Mouse (Mus musculus) liver, embryonic 14.5 days (tissue): ENCODE data around the gene Klf2. TPM values are rescaled to one million over a fixed set of nuclear protein-coding genes. Genes with fewer than 3 reads are reported as not detected.

Source experiments
- ATAC-seq: fragments of 200-750 bp; cut with Nextera tagmentation; 2 replicates; pipeline ENCODE4 v1.8.0; 2017; ENCODE audit warnings: moderate number of reproducible peaks, mild to moderate bottlenecking, moderate library complexity; ENCODE audit not compliant: insufficient read depth
- DNase-seq, 3 experiments: peaks; one replicate each; pipeline ENCODE4 v3.0.0-alpha.2; 2012 to 2013; ENCODE audit warnings: low read depth in 3 of 3, low spot score in 3 of 3
- H3K27ac ChIP-seq: fragments of 300-500 bp; sonication (generic); 2 replicates; pipeline ENCODE4 v1.5.1; 2014; ENCODE audit warnings: moderate library complexity, mild to moderate bottlenecking, control low read depth, inconsistent platforms
- H3K27me3 ChIP-seq: fragments of 300-500 bp; sonication (generic); 2 replicates; pipeline ENCODE4 v1.6.1; 2014; ENCODE audit warnings: mild to moderate bottlenecking, low read length, moderate library complexity; ENCODE audit not compliant: control insufficient read depth, insufficient read depth
- H3K36me3 ChIP-seq: fragments of 300-500 bp; sonication (generic); replicated peaks from 2 replicates; pipeline ENCODE4 v1.6.1; 2014; ENCODE audit warnings: low read depth; ENCODE audit not compliant: control insufficient read depth, insufficient read depth
- H3K4me1 ChIP-seq, 2 experiments: fragments of 200-500 bp in 1 of 2; fragments of 300-500 bp in 1 of 2; sonication (generic) in 1 of 2; replicated peaks; 2 replicates each; pipeline ENCODE4 v1.6.1; 2012 to 2014; ENCODE audit warnings: antibody characterized with exemption in 1 of 2, inconsistent platforms in 1 of 2, low read length in 1 of 2; ENCODE audit not compliant: control insufficient read depth in 2 of 2, insufficient read depth in 2 of 2
- H3K4me2 ChIP-seq: fragments of 300-500 bp; sonication (generic); 2 replicates; pipeline ENCODE4 v1.6.1; 2014; ENCODE audit warnings: low read depth, mild to moderate bottlenecking, control low read depth, moderate library complexity
- H3K4me3 ChIP-seq, 2 experiments: fragments of 200-500 bp in 1 of 2; fragments of 300-500 bp in 1 of 2; sonication (generic) in 1 of 2; 2 replicates each; pipeline ENCODE4 v1.5.1; 2012 to 2014; ENCODE audit warnings: low read depth in 2 of 2, low read length in 2 of 2, mild to moderate bottlenecking in 2 of 2, control low read depth in 1 of 2, inconsistent platforms in 1 of 2, moderate library complexity in 1 of 2; ENCODE audit not compliant: insufficient read depth in 1 of 2
- H3K9ac ChIP-seq: fragments of 300-500 bp; sonication (generic); replicated peaks from 2 replicates; pipeline ENCODE4 v1.6.1; 2014; ENCODE audit warnings: mild to moderate bottlenecking, control low read depth, moderate library complexity
- H3K9me3 ChIP-seq: fragments of 300-500 bp; sonication (generic); 2 replicates; pipeline ENCODE4 v1.6.1; 2016; ENCODE audit warnings: low read length, mixed read lengths; ENCODE audit not compliant: control insufficient read depth
- CTCF ChIP-seq: IDR thresholded peaks from 2 replicates; pipeline ENCODE4 v1.5.1; 2016; ENCODE audit warnings: antibody characterized with exemption, low read depth, control low read depth
- EP300 ChIP-seq: IDR thresholded peaks from 2 replicates; pipeline ENCODE4 v1.6.1; 2016; ENCODE audit warnings: antibody characterized with exemption, low read depth
- WGBS: fragments of 180-500 bp; shearing (Covaris S2); extraction: QIAGEN DNeasy Blood & Tissue Kit; methylation state at CpG from one replicate; pipeline ENCODE4 v1.1.7; 2014; ENCODE audit not compliant: insufficient replicate concordance; 5-methylcytosine and 5-hydroxymethylcytosine counted together
- polyA plus RNA-seq, 2 experiments: library from polyadenylated mRNA; depleted of rRNA in 1 of 2; stranded (reverse) in 1 of 2; unstranded in 1 of 2; fragments of >200 nt; fragmentation: Nextera tagmentation in 1 of 2; extraction: Ambion mirVana in 1 of 2; gene quantifications; 2 replicates each; pipeline versions ENCODE4 v1.2.1 to v1.2.3; 2012 to 2014

The Klf2 gene
- polyA plus RNA-seq, 2 experiments, result 2.0 to 2.9 TPM

DNA sequence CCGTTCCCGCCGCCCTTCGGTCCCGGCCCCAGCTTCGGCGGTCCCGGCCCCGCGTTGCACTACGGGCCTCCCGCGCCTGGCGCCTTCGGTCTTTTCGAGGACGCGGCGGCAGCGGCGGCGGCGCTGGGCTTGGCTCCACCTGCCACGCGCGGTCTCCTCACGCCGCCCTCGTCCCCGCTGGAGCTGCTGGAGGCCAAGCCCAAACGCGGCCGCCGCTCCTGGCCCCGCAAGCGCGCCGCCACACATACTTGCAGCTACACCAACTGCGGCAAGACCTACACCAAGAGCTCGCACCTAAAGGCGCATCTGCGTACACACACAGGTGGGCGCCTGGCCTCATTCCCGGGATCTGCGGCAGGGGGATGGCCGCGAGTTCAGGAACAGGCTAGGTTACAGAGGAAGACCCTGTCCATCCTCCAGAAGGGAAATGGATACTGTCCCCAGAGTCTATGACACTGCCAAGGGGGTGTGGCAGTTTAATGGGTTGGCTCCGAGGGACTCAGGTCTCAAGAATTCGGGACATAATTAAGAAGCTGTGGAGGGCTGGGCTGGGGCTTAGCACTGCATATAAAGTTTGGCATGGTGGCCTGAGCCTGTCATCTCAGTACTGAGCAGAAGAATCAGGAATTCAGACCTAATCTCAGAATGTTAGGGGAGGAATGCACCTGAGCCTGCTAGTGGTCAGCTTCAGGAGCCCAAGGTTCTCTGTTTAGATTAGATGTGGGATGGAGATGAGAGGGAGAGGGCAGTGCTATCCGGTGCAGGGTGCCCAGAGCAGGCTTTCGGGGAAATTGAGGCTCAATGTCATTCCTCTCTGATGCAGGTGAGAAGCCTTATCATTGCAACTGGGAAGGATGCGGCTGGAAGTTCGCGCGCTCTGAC, 1.3 kb downstream of the Klf2 start:
- WGBS, result 10% methylated on average over 48 of the region's 55 CpGs
- Histone ChIP-seq H3K4me1 (peaks cover 0 to 9% of the 10 kb centered on the region in 2 experiments; a peak in 2 of 4 replicates), H3K9ac (no peak overlapping the region), H3K4me3 (peak overlapping the region; percentile 23 to 47), H3K27ac (no peak overlapping the region), H3K27me3 (peaks cover 29% of the 10 kb centered on the region), H3K4me2 (peak overlapping the region; percentile 74), H3K9me3 (no peaks in the 10 kb centered on the region), H3K36me3 (no peaks in the 10 kb centered on the region)
- DNase-seq (no peak), ATAC-seq (no peak)
- TF ChIP-seq EP300 (no peak), CTCF (no peak)

DNA sequence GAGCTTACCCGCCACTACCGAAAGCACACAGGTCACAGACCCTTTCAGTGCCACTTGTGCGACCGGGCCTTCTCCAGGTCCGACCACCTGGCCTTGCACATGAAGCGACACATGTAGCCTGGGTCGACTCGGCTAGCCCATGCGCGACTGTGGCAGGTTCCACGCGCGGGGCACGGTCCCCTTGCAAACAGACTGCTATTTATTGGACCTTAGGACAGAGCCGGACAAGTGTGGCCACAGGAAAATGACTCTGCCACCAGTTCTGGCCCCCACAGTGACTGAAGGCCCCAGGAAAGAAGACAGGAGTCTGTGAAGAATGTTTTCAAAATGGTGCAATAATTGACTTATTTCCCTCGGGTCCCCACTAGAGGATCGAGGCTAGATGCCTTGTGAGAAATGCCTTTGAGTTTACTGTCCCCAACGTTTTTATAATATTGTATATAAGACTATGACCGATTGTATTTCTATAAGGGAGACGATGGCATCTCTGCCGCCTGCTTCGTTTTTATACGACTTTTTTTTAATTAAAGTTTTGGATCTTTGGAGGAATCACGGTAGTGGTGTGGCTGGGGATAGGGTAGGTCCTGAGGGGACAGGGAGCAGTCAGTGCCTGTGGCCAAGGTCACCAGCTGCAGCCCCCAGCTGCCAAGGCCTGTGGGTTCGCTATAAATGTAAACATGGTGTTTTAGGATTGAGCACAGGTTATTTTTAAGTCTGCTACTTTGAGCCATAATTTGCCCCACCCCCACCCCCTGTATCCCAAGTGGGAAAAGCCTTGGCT, 2.2 kb downstream of the Klf2 start:
- Histone ChIP-seq H3K27me3 (peaks cover 29% of the 10 kb centered on the region), H3K36me3 (no peaks in the 10 kb centered on the region), H3K9ac (no peak overlapping the region), H3K4me2 (peak overlapping the region; percentile 74), H3K27ac (no peak overlapping the region), H3K4me1 (peaks cover 0 to 9% of the 10 kb centered on the region in 2 experiments; a peak in 2 of 4 replicates), H3K9me3 (no peaks in the 10 kb centered on the region), H3K4me3 (peak overlapping the region; percentile 14 to 23)
- DNase-seq, result no peak
- 61% methylated on average over 25 of the region's 25 CpGs for WGBS
- no peak for ATAC-seq
- TF ChIP-seq CTCF (no peak), EP300 (no peak)

DNA sequence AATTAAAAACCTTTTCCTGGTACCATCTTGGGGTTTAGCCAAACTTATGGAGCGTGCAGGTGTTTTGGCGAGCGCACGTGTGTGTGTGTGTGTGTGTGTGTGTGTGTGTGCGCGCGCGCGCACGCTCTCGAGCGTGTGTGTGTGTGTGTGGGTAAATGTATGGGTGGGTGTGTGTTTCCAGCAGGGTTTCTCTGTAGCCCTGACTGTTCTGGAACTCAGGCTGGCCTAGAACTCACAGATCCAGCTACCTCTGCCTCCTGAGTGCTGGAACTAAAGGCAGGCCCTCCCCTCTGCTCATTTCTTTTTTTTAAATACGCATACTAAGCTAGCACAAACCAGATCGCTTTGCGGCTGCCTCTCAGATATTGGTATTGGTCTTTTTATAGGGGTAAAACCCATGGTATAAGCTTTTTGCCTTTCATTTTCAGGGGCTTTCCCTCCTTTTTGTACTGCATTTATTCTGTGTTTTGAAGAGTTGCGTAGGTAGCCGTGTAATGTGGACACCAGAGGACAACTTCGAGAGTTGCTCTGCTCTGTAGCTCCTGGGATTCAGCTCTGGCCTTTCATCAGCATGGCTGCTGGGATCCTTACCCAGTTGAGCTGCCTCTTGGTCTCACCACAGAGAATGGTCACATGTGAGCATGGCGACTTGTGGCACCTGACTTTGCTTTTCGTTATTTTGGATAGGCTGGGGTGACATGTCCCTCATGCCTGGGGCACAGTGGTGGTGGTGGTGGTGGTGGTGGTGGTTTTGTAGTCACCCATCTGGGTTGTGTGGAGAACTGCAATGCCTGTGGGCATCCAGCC, 3.0 kb downstream of the Klf2 start:
- peaks cover 0 to 9% of the 10 kb centered on the region in 2 experiments; a peak in 2 of 4 replicates for H3K4me1 ChIP-seq
- H3K9ac ChIP-seq, result no peak overlapping the region
- 82% methylated on average over 20 of the region's 20 CpGs for WGBS
- no peak overlapping the region for H3K27ac ChIP-seq
- DNase-seq (no peak), ATAC-seq (no peak)
- H3K36me3 ChIP-seq, result no peaks in the 10 kb centered on the region
- H3K9me3 ChIP-seq, result no peaks in the 10 kb centered on the region
- H3K4me3 ChIP-seq, result no peak overlapping the region
- peaks cover 29% of the 10 kb centered on the region for H3K27me3 ChIP-seq
- H3K4me2 ChIP-seq, result 0 out of 2 replicates have a peak overlapping the region, but pooled peaks have one; percentile 11
- TF ChIP-seq CTCF (no peak), EP300 (no peak)

DNA sequence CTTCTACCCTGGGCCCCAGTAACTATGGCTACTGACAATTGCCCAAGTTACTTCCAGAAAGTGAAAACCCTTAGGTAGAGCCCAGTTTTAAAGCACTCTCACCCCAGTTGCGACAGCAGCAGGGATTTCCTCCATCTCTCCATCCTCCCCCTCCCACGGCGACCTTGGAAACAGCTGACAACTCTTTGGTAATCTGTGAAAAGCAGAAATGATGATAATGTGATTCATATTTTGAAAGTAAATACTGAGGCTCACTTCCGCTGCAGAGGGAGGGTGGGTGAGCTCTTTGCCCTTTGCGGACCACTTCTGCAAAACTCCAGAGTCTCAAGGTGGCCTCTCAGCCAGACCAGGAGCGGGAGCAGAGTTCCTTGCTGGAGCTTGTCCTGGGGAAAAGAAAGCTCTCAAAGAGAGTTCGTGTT, 3.6 kb downstream of the Klf2 start:
- Histone ChIP-seq H3K4me1 (peaks cover 0 to 5% of the 10 kb centered on the region in 2 experiments; a peak in 2 of 4 replicates), H3K27me3 (peaks cover 29% of the 10 kb centered on the region), H3K27ac (no peak overlapping the region), H3K4me2 (no peak overlapping the region), H3K36me3 (no peaks in the 10 kb centered on the region), H3K4me3 (no peak overlapping the region), H3K9ac (no peak overlapping the region), H3K9me3 (no peaks in the 10 kb centered on the region)
- no peak for TF ChIP-seq CTCF
- TF ChIP-seq EP300, result no peak
- 32% methylated on average over 7 of the region's 7 CpGs for WGBS
- DNase-seq (peak in 1 of 3 experiments; percentile 39), ATAC-seq (no peak)
